Comparison of ENCODE assay signal across 8 mouse cellular contexts in genomic region chr12:70969485-70970184, GRCm38 (mm10). TPM values are rescaled to one million over a fixed set of nuclear protein-coding genes. Genes with fewer than 3 reads are reported as not detected.
DNase-seq lines count a peak whose midpoint lies in the region; ATAC-seq and TF ChIP-seq lines count a peak whose summit lies in the region.

No protein-coding gene starts in this region.

- H3K4me1 ChIP-seq in embryonic fibroblast, embryonic 13.5 days (ENCODE audit: control insufficient read depth, insufficient read depth, low read length): peaks cover 2% of the 10 kb centered on the region; the same call in 1 of the 2 replicates
- H3K4me1 ChIP-seq in heart, embryonic 14.5 days (ENCODE audit: control insufficient read depth in 2 of 2, insufficient read depth in 2 of 2, low read length in 2 of 2): peaks cover 2 to 4% of the 10 kb centered on the region in 2 experiments; a peak in 2 of 4 replicates
- peaks cover 16% of the 10 kb centered on the region for H3K4me1 ChIP-seq in liver, embryonic 12.5 days
- peaks cover 9% of the 10 kb centered on the region; the same call in 1 of the 2 replicates for H3K4me1 ChIP-seq in stomach, embryonic 16.5 days (ENCODE audit: control insufficient read depth, insufficient read depth, low read length)

- H3K9ac ChIP-seq in heart, embryonic 14.5 days (ENCODE audit: low read length): peak overlapping the region; percentile 54
- H3K9ac ChIP-seq in liver, embryonic 12.5 days: peak overlapping the region; percentile 69
- H3K9ac ChIP-seq in stomach, embryonic 16.5 days (ENCODE audit: low read length): no peak overlapping the region

- H3K27me3 ChIP-seq in heart, embryonic 14.5 days (ENCODE audit: control insufficient read depth, insufficient read depth, low read length): no peaks in the 10 kb centered on the region
- no peaks in the 10 kb centered on the region for H3K27me3 ChIP-seq in liver, embryonic 12.5 days (replicated peaks)
- no peaks in the 10 kb centered on the region for H3K27me3 ChIP-seq in stomach, embryonic 16.5 days (ENCODE audit: control insufficient read depth, insufficient read depth, low read length)

- no peak overlapping the region for H3K4me3 ChIP-seq in embryonic fibroblast, embryonic 13.5 days (ENCODE audit: insufficient read depth, low read length)
- H3K4me3 ChIP-seq in heart, embryonic 14.5 days (ENCODE audit: control insufficient read depth in 1 of 2, insufficient read depth in 1 of 2, low read depth in 1 of 2, low read length in 2 of 2): peak overlapping the region; percentile 18 to 56; a peak in 3 of 4 replicates
- peak overlapping the region; percentile 52 for H3K4me3 ChIP-seq in liver, embryonic 12.5 days
- peak overlapping the region; percentile 41 for H3K4me3 ChIP-seq in stomach, embryonic 16.5 days (replicated peaks; ENCODE audit: low read length)

- no peak overlapping the region for H3K27ac ChIP-seq in embryonic fibroblast, embryonic 13.5 days (ENCODE audit: insufficient read depth, low read length)
- H3K27ac ChIP-seq in heart, embryonic 14.5 days (replicated peaks in 1 of 2; ENCODE audit: control insufficient read depth in 1 of 2, insufficient read depth in 1 of 2, low read depth in 2 of 2, low read length in 2 of 2): peak overlapping the region in 1 of 2 experiments; percentile 54; a peak in 2 of 4 replicates
- H3K27ac ChIP-seq in liver, embryonic 12.5 days: peak overlapping the region; percentile 76
- H3K27ac ChIP-seq in stomach, embryonic 16.5 days (ENCODE audit: low read length): peak overlapping the region; percentile 74

- no peaks in the 10 kb centered on the region for H3K9me3 ChIP-seq in heart, embryonic 14.5 days (ENCODE audit: control insufficient read depth, low read length)
- H3K9me3 ChIP-seq in liver, embryonic 12.5 days (replicated peaks): no peaks in the 10 kb centered on the region
- H3K9me3 ChIP-seq in stomach, embryonic 16.5 days (replicated peaks; ENCODE audit: control insufficient read depth, low read length): no peaks in the 10 kb centered on the region

- peak; percentile 77; the same call in 1 of the 2 replicates for TF ChIP-seq CTCF in embryonic fibroblast, embryonic 13.5 days (IDR thresholded peaks at IDR 0.05; ENCODE audit: borderline replicate concordance, insufficient read depth, low read length)

- peak overlapping the region; percentile 67 for H3K4me2 ChIP-seq in heart, embryonic 14.5 days (ENCODE audit: low read length)
- H3K4me2 ChIP-seq in liver, embryonic 12.5 days: peak overlapping the region; percentile 65
- H3K4me2 ChIP-seq in stomach, embryonic 16.5 days (ENCODE audit: low read depth, low read length): peak overlapping the region; percentile 56

- DNase-seq in CD4-positive helper T cell, adult 2 months (ENCODE audit: low read depth, low spot score): peak; percentile 89
- peak; percentile 52 to 60 for DNase-seq in adrenal gland, postnatal 36 days
- DNase-seq in kidney, postnatal 14 days: peak; percentile 72
- DNase-seq in naive thymus-derived CD4-positive, alpha-beta T cell, adult 2 months (ENCODE audit: low read depth): peak; percentile 91

- no peak for TF ChIP-seq POLR2A in embryonic fibroblast, embryonic 13.5 days (IDR thresholded peaks at IDR 0.05; ENCODE audit: low read depth, low read length)

- no peak for ATAC-seq in heart, embryonic 14.5 days (ENCODE audit: insufficient number of reproducible peaks, insufficient read depth, low FRiP score, low read depth)
- ATAC-seq in liver, embryonic 12.5 days: 0 out of 2 replicates have a peak, but pooled peaks have one; percentile 1
- no peak for ATAC-seq in stomach, embryonic 16.5 days (ENCODE audit: insufficient read depth, low FRiP score)

- 7% methylated on average over 17 of the region's 17 CpGs for WGBS in heart, embryonic 14.5 days
- WGBS in liver, embryonic 12.5 days (ENCODE audit: insufficient replicate concordance): 4% methylated on average over 17 of the region's 17 CpGs
- WGBS in stomach, embryonic 16.5 days: 5% methylated on average over 17 of the region's 17 CpGs

- peaks cover 2% of the 10 kb centered on the region; the same call in 1 of the 2 replicates for H3K36me3 ChIP-seq in heart, embryonic 14.5 days (ENCODE audit: control insufficient read depth, insufficient read depth, low read length)
- H3K36me3 ChIP-seq in liver, embryonic 12.5 days: no peaks in the 10 kb centered on the region
- no peaks in the 10 kb centered on the region for H3K36me3 ChIP-seq in stomach, embryonic 16.5 days (ENCODE audit: control insufficient read depth, insufficient read depth, low read length)

RNA-seq across cellular contexts. Expression of gene Psma3, which starts 4.8 kb away (rescaled TPM):
- total RNA-seq in adrenal gland, postnatal 36 days (2021): 100 to 1,000 TPM; 366 to 395 TPM
- polyA plus RNA-seq in embryonic fibroblast, embryonic 13.5 days (2011; ENCODE audit: insufficient read length, low read depth, missing spikeins): 417 and 446 TPM in 2 replicates
- polyA plus RNA-seq in heart, embryonic 14.5 days (2014; fragmentation: Nextera tagmentation; extraction: Ambion mirVana): 427 and 453 TPM in 2 replicates
- polyA plus RNA-seq in liver, embryonic 12.5 days (2016; fragmentation: Nextera tagmentation; extraction: Ambion mirVana): 468 and 481 TPM in 2 replicates
- polyA plus RNA-seq in stomach, embryonic 16.5 days (2015; fragmentation: Nextera tagmentation; extraction: Ambion mirVana): 503 and 542 TPM in 2 replicates

RNA-seq across cellular contexts. Expression of gene Actr10, which starts 32.0 kb away (rescaled TPM):
- total RNA-seq in adrenal gland, postnatal 36 days (2021): 100 to 1,000 TPM; 205 to 206 TPM
- 230 and 238 TPM in 2 replicates for polyA plus RNA-seq in embryonic fibroblast, embryonic 13.5 days (2011; ENCODE audit: insufficient read length, low read depth, missing spikeins)
- polyA plus RNA-seq in heart, embryonic 14.5 days (2014; fragmentation: Nextera tagmentation; extraction: Ambion mirVana): 208 and 222 TPM in 2 replicates
- polyA plus RNA-seq in liver, embryonic 12.5 days (2016; fragmentation: Nextera tagmentation; extraction: Ambion mirVana): 130 and 134 TPM in 2 replicates
- 207 and 219 TPM in 2 replicates for polyA plus RNA-seq in stomach, embryonic 16.5 days (2015; fragmentation: Nextera tagmentation; extraction: Ambion mirVana)

RNA-seq across cellular contexts. Expression of gene Arid4a, which starts 46.2 kb away (rescaled TPM):
- total RNA-seq in adrenal gland, postnatal 36 days (2021): 10 to 100 TPM; 21.2 to 22.3 TPM
- 14.0 and 17.7 TPM in 2 replicates for polyA plus RNA-seq in embryonic fibroblast, embryonic 13.5 days (2011; ENCODE audit: insufficient read length, low read depth, missing spikeins)
- polyA plus RNA-seq in heart, embryonic 14.5 days (2014; fragmentation: Nextera tagmentation; extraction: Ambion mirVana): 23.3 and 29.5 TPM in 2 replicates
- polyA plus RNA-seq in liver, embryonic 12.5 days (2016; fragmentation: Nextera tagmentation; extraction: Ambion mirVana): 23.4 and 24.1 TPM in 2 replicates
- polyA plus RNA-seq in stomach, embryonic 16.5 days (2015; fragmentation: Nextera tagmentation; extraction: Ambion mirVana): 35.7 and 40.4 TPM in 2 replicates
